Mouse (Mus musculus) stomach, postnatal 0 days (tissue): ENCODE data around the gene Dohh.

Source experiments
- CTCF ChIP-seq: IDR thresholded peaks from 2 replicates; pipeline ENCODE4 v1.5.1; 2016; ENCODE audit warnings: antibody characterized with exemption, low read depth, mild to moderate bottlenecking, moderate library complexity
- EP300 ChIP-seq: optimal IDR thresholded peaks from 2 replicates; pipeline ENCODE3; 2016; ENCODE audit warnings: antibody characterized with exemption

DNA sequence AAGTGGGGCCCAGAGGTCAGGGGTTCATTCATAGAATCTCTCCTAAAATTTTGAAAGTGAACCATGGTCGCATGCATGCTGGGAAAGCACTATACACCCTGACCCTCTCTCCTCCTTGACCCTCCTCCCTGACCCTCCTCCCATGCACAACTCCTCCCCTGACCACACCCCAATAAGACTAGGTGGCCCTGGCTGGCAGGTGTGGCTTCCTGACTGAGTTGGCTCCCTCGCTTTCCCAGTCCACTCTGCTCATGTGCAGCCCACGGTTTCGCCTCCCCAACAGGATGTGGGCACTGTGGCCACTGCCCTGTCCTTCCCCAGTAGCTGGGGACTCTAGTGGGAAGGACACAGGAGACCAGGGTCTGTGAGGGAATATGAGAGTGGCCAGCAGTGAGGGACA is 26.1 kb downstream of the Dohh start:
- TF ChIP-seq CTCF (no peak), EP300 (no peak)
